Mouse (Mus musculus) liver, postnatal 0 days (tissue): ENCODE measurements around the gene Cdkn3. TPM values are rescaled to one million over a fixed set of nuclear protein-coding genes. Genes with fewer than 3 reads are reported as not detected.
"Not testable (repeated sequence)": the region's sequence is repeated elsewhere in the genome, so short reads cannot be mapped to it uniquely, and the experiment has no call there.

ENCODE experiments used
- ATAC-seq: fragments of 200-750 bp; cut with Nextera tagmentation; 2 replicates; pipeline ENCODE4 v1.8.0; 2017; ENCODE audit warnings: mild to moderate bottlenecking, moderate library complexity
- DNase-seq: peaks from one replicate; pipeline ENCODE4 v3.0.0-alpha.2; 2016
- H3K27ac ChIP-seq: fragments of 300-500 bp; sonication (generic); 2 replicates; pipeline ENCODE4 v1.5.1; 2014; ENCODE audit warnings: antibody characterized with exemption, moderate library complexity, mild to moderate bottlenecking, low read depth
- H3K27me3 ChIP-seq: fragments of 300-500 bp; sonication (generic); 2 replicates; pipeline ENCODE4 v1.6.1; 2014; ENCODE audit warnings: low read length, control low read depth, mixed read lengths; ENCODE audit not compliant: insufficient read depth
- H3K36me3 ChIP-seq: fragments of 300-500 bp; sonication (generic); replicated peaks from 2 replicates; pipeline ENCODE4 v1.6.1; 2014; ENCODE audit warnings: mild to moderate bottlenecking, control low read depth, low read length, moderate library complexity, mixed read lengths; ENCODE audit not compliant: insufficient read depth
- H3K4me1 ChIP-seq: fragments of 300-500 bp; sonication (generic); 2 replicates; pipeline ENCODE4 v1.6.1; 2014; ENCODE audit warnings: antibody characterized with exemption, mild to moderate bottlenecking, control low read depth; ENCODE audit not compliant: insufficient read depth
- H3K4me2 ChIP-seq: fragments of 300-500 bp; sonication (generic); 2 replicates; pipeline ENCODE4 v1.6.1; 2014; ENCODE audit warnings: low read depth, mild to moderate bottlenecking, low read length, moderate library complexity, mixed read lengths
- H3K4me3 ChIP-seq: fragments of 300-500 bp; sonication (generic); 2 replicates; pipeline ENCODE4 v1.5.1; 2014; ENCODE audit warnings: low read depth, low read length
- H3K9ac ChIP-seq: fragments of 300-500 bp; sonication (generic); replicated peaks from 2 replicates; pipeline ENCODE4 v1.6.1; 2014; ENCODE audit warnings: mild to moderate bottlenecking, moderate library complexity
- H3K9me3 ChIP-seq: fragments of 300-500 bp; sonication (generic); 2 replicates; pipeline ENCODE4 v1.6.1; 2016; ENCODE audit warnings: mild to moderate bottlenecking, control low read depth, low read length, mixed read lengths
- CTCF ChIP-seq: sonication (generic); IDR thresholded peaks from 2 replicates; pipeline ENCODE4 v1.5.1; 2016; ENCODE audit warnings: antibody characterized with exemption, low read depth
- EP300 ChIP-seq: IDR thresholded peaks from 2 replicates; pipeline ENCODE4 v1.6.1; 2016; ENCODE audit warnings: antibody characterized with exemption, low read depth, mild to moderate bottlenecking
- WGBS: fragments of 180-500 bp; shearing (Covaris S2); extraction: QIAGEN DNeasy Blood & Tissue Kit; methylation state at CpG from one replicate; pipeline ENCODE4 v1.1.7; 2014; ENCODE audit not compliant: insufficient replicate concordance; 5-methylcytosine and 5-hydroxymethylcytosine counted together
- polyA plus RNA-seq: library from polyadenylated mRNA; unstranded; fragments of >200 nt; fragmentation: Nextera tagmentation; extraction: Ambion mirVana; gene quantifications from 2 replicates; pipeline ENCODE4 v1.2.1, GENCODE M21; 2015

The Cdkn3 gene
- polyA plus RNA-seq, 1 experiment from 2014 or later = 70.1 TPM

DNA sequence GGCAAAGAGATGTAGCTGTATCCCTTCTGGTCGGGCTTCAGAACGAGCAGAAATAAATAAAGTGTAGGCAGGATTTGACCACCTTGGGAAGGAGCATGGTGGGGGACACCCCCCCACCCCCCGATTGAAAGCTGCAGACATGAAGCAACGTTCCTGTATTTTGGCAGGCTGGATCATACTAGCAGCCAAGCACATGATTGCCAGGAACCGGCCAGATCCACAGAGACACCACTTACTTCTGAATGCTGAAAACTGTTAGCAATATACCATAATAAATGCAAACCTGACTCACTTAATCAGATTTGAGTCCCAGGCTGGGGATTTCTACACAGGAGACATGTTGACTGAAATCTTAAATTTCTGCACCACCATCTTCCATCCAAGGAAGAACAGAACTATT, 26.1 kb upstream of the Cdkn3 start:
- TF ChIP-seq EP300 = no peak
- TF ChIP-seq CTCF = no peak
- 80% methylated on average over 5 of the region's 5 CpGs for WGBS

DNA sequence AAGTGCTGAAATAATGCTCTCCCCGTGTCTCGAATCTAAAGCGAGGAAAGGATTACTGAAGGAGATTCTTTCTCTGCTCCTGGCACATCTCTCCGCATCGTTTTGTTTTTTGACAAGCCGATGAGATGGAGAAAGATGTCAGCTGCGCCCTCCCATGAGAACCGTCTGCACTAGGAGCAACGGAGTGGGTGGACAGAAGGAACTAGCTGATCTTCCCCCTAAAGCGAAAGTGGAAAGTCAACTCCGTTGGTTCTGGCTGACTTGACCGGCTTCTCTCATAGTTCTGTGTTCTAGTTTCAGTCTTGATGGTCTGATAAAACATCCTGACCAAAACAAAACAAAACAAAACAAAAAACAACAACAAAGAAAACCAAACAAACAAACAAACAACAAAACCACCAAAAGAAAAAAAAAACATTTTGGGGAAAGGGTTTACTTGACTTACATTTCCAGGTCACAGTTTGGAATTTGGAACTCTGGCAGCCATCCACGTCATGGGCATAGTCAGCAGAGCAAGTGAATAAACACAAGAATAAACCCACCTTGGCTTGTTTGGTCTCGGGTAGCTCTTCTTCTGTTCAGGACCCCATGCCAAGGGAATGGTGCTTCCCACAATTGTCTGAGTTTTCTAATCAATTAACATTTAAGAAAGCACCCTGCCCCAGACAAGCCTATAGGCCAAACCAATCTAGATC, 25.4 kb upstream of the Cdkn3 start:
- Histone ChIP-seq H3K36me3 (no peaks in the 10 kb centered on the region), H3K27ac (no peak overlapping the region), H3K27me3 (no peaks in the 10 kb centered on the region), H3K4me3 (no peak overlapping the region), H3K9me3 (no peaks in the 10 kb centered on the region), H3K4me2 (no peak overlapping the region), H3K4me1 (no peaks in the 10 kb centered on the region), H3K9ac (no peak overlapping the region)
- ATAC-seq (no peak), DNase-seq (no peak)
- TF ChIP-seq EP300 (no peak), CTCF (no peak)
- WGBS = 79% methylated on average over 14 of the region's 14 CpGs

More for the DNA sequence above, 26.1 kb upstream of the Cdkn3 start:
- H3K27me3 ChIP-seq = no peaks in the 10 kb centered on the region
- ATAC-seq (no peak), DNase-seq (no peak)
- H3K27ac ChIP-seq = no peak overlapping the region
- no peak overlapping the region for H3K9ac ChIP-seq
- H3K4me3 ChIP-seq = no peak overlapping the region
- H3K4me1 ChIP-seq = no peaks in the 10 kb centered on the region
- no peaks in the 10 kb centered on the region for H3K9me3 ChIP-seq
- H3K4me2 ChIP-seq = no peak overlapping the region
- no peaks in the 10 kb centered on the region for H3K36me3 ChIP-seq

DNA sequence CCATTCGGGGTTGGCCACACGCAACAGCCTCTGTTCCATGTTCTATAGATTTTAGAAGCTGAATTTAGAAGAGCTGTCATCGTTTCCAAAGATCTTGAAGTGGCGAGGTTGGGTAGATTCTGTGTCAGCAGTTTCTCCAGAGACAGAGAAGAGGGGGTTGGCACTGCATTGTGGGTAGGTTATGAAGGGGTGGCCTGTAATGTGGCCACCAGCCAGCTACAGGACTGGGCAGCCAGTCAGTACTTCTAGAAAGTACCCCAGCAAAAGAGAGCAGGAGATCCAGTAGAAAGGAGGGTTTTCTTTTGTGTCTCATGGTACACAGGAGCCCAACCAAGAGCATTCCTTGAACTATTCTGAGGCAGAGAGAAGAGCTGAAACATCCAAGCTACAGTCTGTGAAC, 24.0 kb upstream of the Cdkn3 start:
- no peak overlapping the region for H3K9ac ChIP-seq
- no peaks in the 10 kb centered on the region for H3K9me3 ChIP-seq
- no peak overlapping the region for H3K27ac ChIP-seq
- no peak overlapping the region for H3K4me3 ChIP-seq
- H3K27me3 ChIP-seq = no peaks in the 10 kb centered on the region
- no peaks in the 10 kb centered on the region for H3K4me1 ChIP-seq
- WGBS = 77% methylated on average over 4 of the region's 4 CpGs
- H3K36me3 ChIP-seq = no peaks in the 10 kb centered on the region
- no peak overlapping the region for H3K4me2 ChIP-seq
- no peak for TF ChIP-seq CTCF
- no peak for TF ChIP-seq EP300
- no peak for ATAC-seq
- DNase-seq = no peak

DNA sequence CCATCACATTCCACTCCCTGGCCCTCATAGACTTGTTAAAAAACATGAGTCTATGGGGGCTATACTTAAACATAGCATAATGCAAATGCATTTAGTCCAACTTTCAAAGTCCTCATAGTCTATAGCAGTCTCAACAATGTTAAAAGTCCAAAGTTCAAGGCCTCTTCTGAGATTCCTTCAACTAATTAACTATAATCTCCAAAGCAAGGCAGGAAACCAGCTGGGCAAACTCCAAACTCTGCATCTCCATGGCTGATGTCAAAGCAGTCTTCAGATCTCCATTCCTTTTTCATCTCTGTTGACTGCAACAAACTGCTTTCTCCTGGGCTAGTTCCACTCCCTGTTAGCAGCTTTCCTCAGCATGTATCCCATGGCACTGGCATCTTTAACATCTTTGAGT, 23.0 kb upstream of the Cdkn3 start:
- H3K4me1 ChIP-seq, H3K9me3 ChIP-seq, H3K36me3 ChIP-seq, H3K27me3 ChIP-seq, ATAC-seq, H3K4me3 ChIP-seq, H3K9ac ChIP-seq, DNase-seq, H3K27ac ChIP-seq, H3K4me2 ChIP-seq: not testable (repeated sequence)

DNA sequence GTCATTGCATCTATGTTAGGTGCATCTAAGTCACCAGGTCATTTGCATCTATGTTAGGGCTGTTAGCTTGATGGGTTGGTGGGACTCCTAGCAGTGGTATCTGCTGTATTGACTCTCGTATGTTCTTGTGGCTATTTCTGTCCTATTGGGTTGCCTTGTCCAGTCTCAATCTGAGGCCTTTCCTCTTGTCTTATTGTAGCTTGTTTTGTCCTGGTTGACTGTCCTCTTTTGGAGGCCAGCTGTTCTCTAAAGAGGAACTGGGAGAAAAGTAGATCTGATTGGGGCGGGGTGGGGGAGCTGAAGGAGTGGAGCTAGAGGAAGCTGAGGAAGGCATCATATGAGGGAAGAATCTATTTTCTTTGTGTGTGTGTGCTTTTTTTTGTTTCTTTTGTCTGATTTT, 17.7 kb upstream of the Cdkn3 start:
- no peaks in the 10 kb centered on the region for H3K9me3 ChIP-seq
- no peak for TF ChIP-seq EP300
- TF ChIP-seq CTCF = no peak
- ATAC-seq = no peak

DNA sequence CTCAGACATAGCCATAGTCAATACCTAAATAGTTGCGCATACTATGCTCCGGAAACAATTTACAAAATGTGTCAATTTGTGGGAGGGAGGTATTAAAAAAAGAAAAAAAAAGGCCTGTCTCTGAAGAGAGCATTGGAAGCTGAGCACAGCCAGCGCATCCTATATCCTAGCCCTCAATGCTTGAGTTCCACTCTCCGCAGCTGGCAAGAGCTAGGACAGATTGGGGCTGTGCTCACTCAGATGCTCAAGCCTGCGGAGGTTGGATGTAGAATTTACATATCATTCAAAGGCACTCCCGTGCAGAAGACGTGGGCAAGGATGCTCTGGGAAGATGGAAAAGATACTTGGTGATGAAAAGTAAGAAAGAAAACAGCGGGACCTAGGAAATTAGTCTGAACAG, 14.9 kb upstream of the Cdkn3 start:
- Histone ChIP-seq H3K27ac (no peak overlapping the region), H3K36me3 (no peaks in the 10 kb centered on the region), H3K4me1 (no peaks in the 10 kb centered on the region), H3K27me3 (no peaks in the 10 kb centered on the region), H3K4me2 (no peak overlapping the region), H3K4me3 (no peak overlapping the region), H3K9ac (no peak overlapping the region), H3K9me3 (no peaks in the 10 kb centered on the region)
- ATAC-seq = no peak
- no peak for DNase-seq
- TF ChIP-seq CTCF (no peak), EP300 (no peak)
- 88% methylated on average over 8 of the region's 8 CpGs for WGBS

More for the DNA sequence above, 17.7 kb upstream of the Cdkn3 start:
- Histone ChIP-seq H3K36me3 (no peaks in the 10 kb centered on the region), H3K27ac (no peak overlapping the region), H3K4me3 (no peak overlapping the region), H3K4me1 (no peaks in the 10 kb centered on the region), H3K9ac (no peak overlapping the region), H3K27me3 (no peaks in the 10 kb centered on the region), H3K4me2 (no peak overlapping the region)
- 58% methylated on average over 2 of the region's 2 CpGs for WGBS
- DNase-seq = no peak

DNA sequence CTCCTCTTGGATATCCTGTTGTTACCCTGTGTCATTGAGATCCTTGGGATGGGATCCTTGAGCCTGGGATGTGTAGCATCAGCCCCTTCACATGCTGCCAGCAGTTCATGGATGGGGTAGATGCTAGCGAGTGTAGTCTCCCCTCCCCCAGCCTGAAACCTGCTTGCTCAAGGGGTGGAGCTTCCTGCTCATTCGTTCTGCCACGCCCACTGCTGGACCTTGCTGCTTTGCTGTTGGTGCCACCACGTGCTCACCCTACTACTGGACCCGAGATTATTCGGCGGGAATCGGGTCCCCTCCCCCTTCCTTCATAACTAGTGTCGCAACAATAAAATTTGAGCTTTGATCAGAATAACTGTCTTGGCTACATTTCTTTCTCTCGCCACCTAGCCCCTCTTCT, 6.0 kb upstream of the Cdkn3 start:
- DNase-seq, H3K4me1 ChIP-seq, H3K4me2 ChIP-seq, H3K9ac ChIP-seq, H3K9me3 ChIP-seq, H3K4me3 ChIP-seq, H3K27me3 ChIP-seq, ATAC-seq, H3K36me3 ChIP-seq, H3K27ac ChIP-seq: not testable (repeated sequence)
- 61% methylated on average over 8 of the region's 10 CpGs for WGBS
